Comparison of ENCODE assay signal across 8 mouse cellular contexts in genomic region chr7:84151960-84152334, GRCm38 (mm10). TPM values are rescaled to one million over a fixed set of nuclear protein-coding genes. Genes with fewer than 3 reads are reported as not detected.
DNase-seq lines count a peak whose midpoint lies in the region; ATAC-seq and TF ChIP-seq lines count a peak whose summit lies in the region.

No protein-coding gene starts in this region.

- no peak for TF ChIP-seq POLR2A in bone marrow, adult 2 months (IDR thresholded peaks at IDR 0.05; ENCODE audit: borderline replicate concordance, control insufficient read depth, low read depth, low read length)

- peak; percentile 96 for ATAC-seq in embryonic facial prominence, embryonic 15.5 days (ENCODE audit: insufficient number of reproducible peaks, low FRiP score, low TSS enrichment, low read depth)
- peak; percentile 95 for ATAC-seq in kidney, embryonic 15.5 days (replicated peaks; ENCODE audit: low FRiP score)
- ATAC-seq in monocyte, adult 5-6 weeks (replicated peaks; ENCODE audit: insufficient number of reproducible peaks, low FRiP score, low TSS enrichment, poor library complexity, severe bottlenecking) = peak; percentile 86

- peak overlapping the region; percentile 72; the same call in 1 of the 2 replicates for H3K27ac ChIP-seq in bone marrow, adult 2 months (ENCODE audit: control insufficient read depth, insufficient read depth, low read depth, low read length, poor library complexity)
- peak overlapping the region; percentile 90 for H3K27ac ChIP-seq in embryonic facial prominence, embryonic 15.5 days (replicated peaks)
- peak overlapping the region; percentile 99 for H3K27ac ChIP-seq in heart, embryonic 10.5 days
- H3K27ac ChIP-seq in kidney, embryonic 15.5 days = peak overlapping the region; percentile 94

- H3K4me2 ChIP-seq in embryonic facial prominence, embryonic 15.5 days (replicated peaks) = peak overlapping the region; percentile 86
- H3K4me2 ChIP-seq in kidney, embryonic 15.5 days = peak overlapping the region; percentile 89

- peaks cover 1% of the 10 kb centered on the region; the same call in 1 of the 2 replicates for H3K4me1 ChIP-seq in bone marrow, adult 2 months (ENCODE audit: control insufficient read depth, insufficient read depth, low read length)
- H3K4me1 ChIP-seq in embryonic facial prominence, embryonic 15.5 days = peaks cover 27% of the 10 kb centered on the region
- H3K4me1 ChIP-seq in heart, embryonic 10.5 days = peaks cover 36% of the 10 kb centered on the region
- H3K4me1 ChIP-seq in kidney, embryonic 15.5 days = peaks cover 38% of the 10 kb centered on the region

- H3K9me3 ChIP-seq in embryonic facial prominence, embryonic 15.5 days (replicated peaks) = no peaks in the 10 kb centered on the region
- no peaks in the 10 kb centered on the region for H3K9me3 ChIP-seq in heart, embryonic 10.5 days
- no peaks in the 10 kb centered on the region for H3K9me3 ChIP-seq in kidney, embryonic 15.5 days (replicated peaks)

- DNase-seq in 416B (ENCODE audit: low read depth) = peak; percentile 91
- peak; percentile 98 for DNase-seq in heart, embryonic 10.5 days (ENCODE audit: low spot score)
- DNase-seq in liver = peak; percentile 96
- DNase-seq in spleen, postnatal 4 days (ENCODE audit: low spot score in 2 of 2) = peak; percentile 91 to 92

- WGBS in bone marrow, adult 2 months = 2% methylated on average over 55 of the region's 55 CpGs
- WGBS in embryonic facial prominence, embryonic 15.5 days = 0% methylated on average over 36 of the region's 55 CpGs
- WGBS in heart, embryonic 10.5 days = 2% methylated on average over 40 of the region's 55 CpGs
- under 1% methylated on average over 50 of the region's 55 CpGs for WGBS in kidney, embryonic 15.5 days

- H3K4me3 ChIP-seq in bone marrow, adult 2 months (replicated peaks; ENCODE audit: control insufficient read depth, low read depth, low read length) = peak overlapping the region; percentile 72
- H3K4me3 ChIP-seq in embryonic facial prominence, embryonic 15.5 days (replicated peaks) = peak overlapping the region; percentile 87
- peak overlapping the region; percentile 98 for H3K4me3 ChIP-seq in heart, embryonic 10.5 days
- peak overlapping the region; percentile 73 for H3K4me3 ChIP-seq in kidney, embryonic 15.5 days (replicated peaks)

- no peaks in the 10 kb centered on the region for H3K27me3 ChIP-seq in embryonic facial prominence, embryonic 15.5 days
- no peaks in the 10 kb centered on the region for H3K27me3 ChIP-seq in heart, embryonic 10.5 days (ENCODE audit: insufficient read depth, poor library complexity, severe bottlenecking)
- no peaks in the 10 kb centered on the region for H3K27me3 ChIP-seq in kidney, embryonic 15.5 days

- H3K36me3 ChIP-seq in embryonic facial prominence, embryonic 15.5 days = no peaks in the 10 kb centered on the region
- peaks cover 8% of the 10 kb centered on the region; the same call in 1 of the 2 replicates for H3K36me3 ChIP-seq in heart, embryonic 10.5 days
- H3K36me3 ChIP-seq in kidney, embryonic 15.5 days = peaks cover 6% of the 10 kb centered on the region

- TF ChIP-seq CTCF in bone marrow, adult 2 months (IDR thresholded peaks at IDR 0.05; ENCODE audit: control insufficient read depth, insufficient read depth, low read length) = no peak

- peak overlapping the region; percentile 86 for H3K9ac ChIP-seq in embryonic facial prominence, embryonic 15.5 days
- peak overlapping the region; percentile 80 for H3K9ac ChIP-seq in kidney, embryonic 15.5 days

RNA-seq across cellular contexts. Expression of gene Abhd17c, which starts 0.3 kb away (rescaled TPM):
- 6.5 and 29.2 TPM in 2 replicates for polyA plus RNA-seq in bone marrow, adult 2 months (2011; ENCODE audit: insufficient read depth, insufficient read length, low replicate concordance, missing spikeins)
- 39.5 and 41.6 TPM in 2 replicates for polyA plus RNA-seq in embryonic facial prominence, embryonic 15.5 days (2015; fragmentation: Nextera tagmentation; extraction: Ambion mirVana)
- 27.7 and 39.4 TPM in 2 replicates for polyA plus RNA-seq in heart, embryonic 10.5 days (2016; fragmentation: Nextera tagmentation; extraction: Ambion mirVana)
- 45.7 and 47.5 TPM in 2 replicates for polyA plus RNA-seq in kidney, embryonic 15.5 days (2015; fragmentation: Nextera tagmentation; extraction: Ambion mirVana)
- total RNA-seq in monocyte, adult 5-6 weeks (2017) = 9.3 to 12.1 TPM (median 10.6 TPM) in 3 replicates

Comparison
In these comparisons a context has a peak if more than half of its experiments do, and no peak if none do; other contexts are left out.
1. Peak in every context shown above with its lines: DNase-seq, ATAC-seq, H3K4me3 ChIP-seq and H3K27ac ChIP-seq.